Mouse (Mus musculus) spleen, postnatal 4 days (tissue): ENCODE measurements around the gene Rxrb.

Source experiments
- DNase-seq, 2 experiments: peaks; one replicate each; pipeline ENCODE4 v3.0.0; 2022; ENCODE audit warnings: low spot score in 2 of 2

Rxrb gene

GRCm38 (mm10) chr17:34047404-34048050 lies 15.9 kb downstream of the Rxrb start:
- no peak for DNase-seq

- DNase-seq, result no peak
These were observed 25.6 kb downstream of the Rxrb start for GRCm38 (mm10) chr17:34057224-34057623.

- DNase-seq, result no peak
These were observed 37.3 kb downstream of the Rxrb start for GRCm38 (mm10) chr17:34068864-34069263.

- DNase-seq, result no peak
These were observed 40.5 kb downstream of the Rxrb start for GRCm38 (mm10) chr17:34072091-34072490.

DNA sequence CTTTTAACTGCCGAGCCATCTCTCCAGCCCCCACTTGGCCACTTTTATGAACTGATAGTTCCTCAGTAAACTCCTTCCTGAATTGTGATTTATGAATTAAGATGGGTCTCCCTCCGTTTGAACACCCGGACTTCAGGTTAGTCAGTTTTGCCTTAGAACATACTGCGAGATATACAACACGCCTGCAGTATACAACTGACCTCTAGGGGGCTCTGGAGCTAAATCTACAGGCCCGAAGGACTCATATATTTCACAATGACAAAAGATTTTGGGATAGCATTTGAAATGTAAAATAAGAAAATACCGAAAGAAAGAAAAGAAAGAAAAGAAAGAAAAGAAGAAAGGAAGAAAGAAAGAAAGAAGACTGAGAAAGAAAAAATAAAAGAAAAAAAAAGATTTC lies 43.7 kb downstream of the Rxrb start:
- DNase-seq, result peak; percentile 74 to 88

DNA sequence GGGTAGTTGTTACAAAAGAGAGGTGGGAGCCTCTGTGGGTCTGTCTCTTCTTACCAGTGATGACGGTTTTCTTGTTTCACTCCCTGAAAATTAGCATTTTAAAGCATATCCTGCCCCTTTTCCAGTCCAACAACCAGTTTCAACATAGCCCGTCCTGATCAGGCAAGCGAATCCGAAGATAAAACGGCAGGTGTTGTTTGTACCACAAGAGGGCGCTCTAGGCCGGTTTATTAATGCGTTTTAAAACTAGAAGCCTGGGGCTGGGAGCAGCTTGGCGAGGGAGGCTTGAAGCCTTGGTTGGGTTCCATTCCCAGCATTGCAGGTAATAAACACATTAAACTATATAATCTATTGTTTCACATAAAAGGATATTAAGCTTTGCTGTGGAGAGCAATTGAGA lies 45.9 kb downstream of the Rxrb start:
- DNase-seq, result peak; percentile 70 to 87

- DNase-seq, result no peak
These were observed 46.5 kb downstream of the Rxrb start for GRCm38 (mm10) chr17:34078148-34078547.

GRCm38 (mm10) chr17:34079002-34079401 lies 47.4 kb downstream of the Rxrb start:
- DNase-seq, result no peak

- no peak for DNase-seq
These were observed 48.0 kb downstream of the Rxrb start for GRCm38 (mm10) chr17:34079621-34080020.

DNA sequence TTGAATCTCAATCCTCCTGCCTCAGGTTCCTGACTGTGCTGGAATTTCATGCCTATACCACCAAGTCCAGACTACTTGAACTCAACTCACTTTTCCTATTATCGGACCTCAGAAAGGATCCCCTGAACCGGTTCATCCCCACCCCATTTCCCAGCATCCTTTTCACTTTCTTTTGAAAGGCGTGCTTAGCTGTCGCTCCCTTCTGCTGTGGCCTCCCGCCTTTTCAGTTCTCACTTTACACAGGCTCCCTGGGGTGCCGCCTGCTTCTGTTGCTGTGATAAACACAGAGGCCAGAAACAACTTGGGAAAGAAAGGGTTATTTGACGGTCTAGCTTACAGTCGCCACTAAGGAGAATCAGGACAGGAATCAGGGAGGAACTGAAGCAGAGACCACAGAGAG lies 51.5 kb downstream of the Rxrb start:
- DNase-seq, result no peak

GRCm38 (mm10) chr17:34087386-34087785 lies 55.8 kb downstream of the Rxrb start:
- DNase-seq, result no peak
